Mouse (Mus musculus): Measurements from ENCODE around the gene Pkp1.

The Pkp1 gene

GRCm38 (mm10) chr1:135918644-135919407, at the start of gene Pkp1:
Gene Pkp1 (minus strand): TSS chr1:135919207.
- DNase-seq (ENCODE audit: low read depth, low spot score) = no peak

- DNase-seq (ENCODE audit: low read depth, low spot score) = no peak
Measured at GRCm38 (mm10) chr1:135967739-135968138, 48.7 kb upstream of the Pkp1 start.

GRCm38 (mm10) chr1:135964561-135964960, 45.6 kb upstream of the Pkp1 start:
- DNase-seq (ENCODE audit: low read depth, low spot score) = no peak

- DNase-seq (ENCODE audit: low read depth, low spot score) = no peak
Measured at GRCm38 (mm10) chr1:135963177-135963576, 44.2 kb upstream of the Pkp1 start.

GRCm38 (mm10) chr1:135958483-135958882, 39.5 kb upstream of the Pkp1 start:
- DNase-seq (ENCODE audit: low read depth, low spot score) = peak; percentile 54

GRCm38 (mm10) chr1:135948871-135949270, 29.9 kb upstream of the Pkp1 start:
- no peak for DNase-seq (ENCODE audit: low read depth, low spot score)

- DNase-seq (ENCODE audit: low read depth, low spot score) = no peak
Measured at GRCm38 (mm10) chr1:135946247-135946646, 27.2 kb upstream of the Pkp1 start.

GRCm38 (mm10) chr1:135945711-135946110, 26.7 kb upstream of the Pkp1 start:
- DNase-seq (ENCODE audit: low read depth, low spot score) = peak; percentile 38

GRCm38 (mm10) chr1:135944526-135945259, 25.7 kb upstream of the Pkp1 start:
- peak; percentile 62 for DNase-seq (ENCODE audit: low read depth, low spot score)

- DNase-seq (ENCODE audit: low read depth, low spot score) = no peak
Measured at GRCm38 (mm10) chr1:135943713-135944112, 24.7 kb upstream of the Pkp1 start.

- DNase-seq (ENCODE audit: low read depth, low spot score) = no peak
Measured at GRCm38 (mm10) chr1:135942116-135942515, 23.1 kb upstream of the Pkp1 start.

- no peak for DNase-seq (ENCODE audit: low read depth, low spot score)
Measured at GRCm38 (mm10) chr1:135941259-135942006, 22.4 kb upstream of the Pkp1 start.

GRCm38 (mm10) chr1:135936091-135936490, 17.1 kb upstream of the Pkp1 start:
- no peak for DNase-seq (ENCODE audit: low read depth, low spot score)

- no peak for DNase-seq (ENCODE audit: low read depth, low spot score)
Measured at GRCm38 (mm10) chr1:135933704-135934293, 14.8 kb upstream of the Pkp1 start.

- DNase-seq (ENCODE audit: low read depth, low spot score) = no peak
Measured at GRCm38 (mm10) chr1:135929876-135930275, 10.9 kb upstream of the Pkp1 start.

- no peak for DNase-seq (ENCODE audit: low read depth, low spot score)
Measured at GRCm38 (mm10) chr1:135925848-135926247, 6.8 kb upstream of the Pkp1 start.

- no peak for DNase-seq (ENCODE audit: low read depth, low spot score)
Measured at GRCm38 (mm10) chr1:135924377-135924994, 5.5 kb upstream of the Pkp1 start.

- DNase-seq (ENCODE audit: low read depth, low spot score) = no peak
Measured at GRCm38 (mm10) chr1:135923229-135923628, 4.2 kb upstream of the Pkp1 start.

- DNase-seq (ENCODE audit: low read depth, low spot score) = no peak
Measured at GRCm38 (mm10) chr1:135917206-135917605, 1.8 kb downstream of the Pkp1 start.

GRCm38 (mm10) chr1:135916486-135917058, 2.4 kb downstream of the Pkp1 start:
- DNase-seq (ENCODE audit: low read depth, low spot score) = no peak

GRCm38 (mm10) chr1:135913657-135914056, 5.3 kb downstream of the Pkp1 start:
- DNase-seq (ENCODE audit: low read depth, low spot score) = no peak
